Mouse (Mus musculus): ENCODE data around the gene Gm10643. TPM values are rescaled to one million over a fixed set of nuclear protein-coding genes. Genes with fewer than 3 reads are reported as not detected.
A peak's percentile ranks its signal among the peaks of the same experiment; 100 is the strongest.

Gene Gm10643
- polyA plus RNA-seq, 1 experiment from 2014 or later: 3.1 TPM

DNA sequence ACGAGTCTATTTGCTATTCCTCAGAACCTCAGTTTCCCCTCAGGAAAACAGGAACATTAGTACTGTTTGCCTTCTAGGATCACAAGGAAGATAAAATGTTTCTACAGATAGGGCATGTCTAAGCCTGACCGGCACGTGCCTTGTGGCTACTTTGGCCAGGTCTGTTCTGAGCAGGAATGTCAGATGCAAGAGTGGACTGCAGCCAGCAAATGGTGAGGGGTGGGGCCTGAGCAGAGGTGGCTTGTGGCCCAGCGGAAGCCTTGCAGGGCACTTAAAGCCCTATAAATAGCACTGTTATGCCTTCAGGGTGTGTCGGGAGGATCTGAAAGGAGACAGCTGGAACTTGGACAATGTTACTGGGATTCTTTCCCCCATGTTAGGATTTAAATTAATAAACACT lies 41.9 kb downstream of the Gm10643 start:
- H3K27me3 ChIP-seq: no peaks in the 10 kb centered on the region
- ATAC-seq: peak; percentile 31
- DNase-seq (ENCODE audit: low read depth, low spot score): no peak
- TF ChIP-seq CTCF (IDR thresholded peaks at IDR 0.05): no peak
- in situ Hi-C loops (cut with MboI; ENCODE audit: low pct_unique_long_range_greater_than_20kb): loop anchor here (25.0 kb wide), 1 partner anchor 639 kb away; the partner anchor contains the start of gene Ier2
- POLR2A ChIA-PET: interaction anchor here (0.5 to 0.8 kb wide), 3 partner anchors 14 to 59 kb away, joined by 3 read pairs; no protein-coding TSS in a partner anchor
- CTCF ChIA-PET: interaction anchor here (1.1 kb wide), 1 partner anchor 15 kb away, joined by 6 read pairs; no protein-coding TSS in a partner anchor

- in situ Hi-C loops (cut with MboI; ENCODE audit: low pct_unique_long_range_greater_than_20kb): loop anchor here (25.0 kb wide), 1 partner anchor 641 kb away; the partner anchor contains the start of gene Ier2
- TF ChIP-seq CTCF (IDR thresholded peaks at IDR 0.05): no peak
- ATAC-seq: peak; percentile 69
- CTCF ChIA-PET: no interaction called here
- POLR2A ChIA-PET: interaction anchor here (1.2 to 1.6 kb wide), 2 partner anchors 10 to 17 kb away, joined by 3 to 8 read pairs; partner anchors contain the start of gene 2210011C24Rik
- H3K27me3 ChIP-seq: no peaks in the 10 kb centered on the region
- no peak for DNase-seq (ENCODE audit: low read depth, low spot score)
These were observed 43.4 kb downstream of the Gm10643 start for GRCm38 (mm10) chr8:84021569-84021968.

- ChIA-PET POLR2A (interaction anchor here (1.2 to 1.6 kb wide), 2 partner anchors 10 to 17 kb away, joined by 3 to 8 read pairs; partner anchors contain the start of gene 2210011C24Rik), CTCF (interaction anchor here (0.7 kb wide), 1 partner anchor 11 kb away, joined by 3 read pairs; no protein-coding TSS in a partner anchor)
- TF ChIP-seq CTCF (IDR thresholded peaks at IDR 0.05): no peak
- in situ Hi-C loops (cut with MboI; ENCODE audit: low pct_unique_long_range_greater_than_20kb): loop anchor here (25.0 kb wide), 1 partner anchor 641 kb away; the partner anchor contains the start of gene Ier2
- no peak for DNase-seq (ENCODE audit: low read depth, low spot score)
- ATAC-seq: peak; percentile 68
- no peaks in the 10 kb centered on the region for H3K27me3 ChIP-seq
These were observed 43.8 kb downstream of the Gm10643 start, which contains the start of gene Palm3 for GRCm38 (mm10) chr8:84021096-84021495. Gene Palm3 (plus strand): TSS chr8:84021471.

- no peak for DNase-seq (ENCODE audit: low read depth, low spot score)
- no peak for TF ChIP-seq CTCF (IDR thresholded peaks at IDR 0.05)
- ATAC-seq: no peak
- ChIA-PET CTCF (interaction anchor here (1.1 kb wide), 1 partner anchor 9 kb away, joined by 4 read pairs; no protein-coding TSS in a partner anchor), POLR2A (interaction anchor here (0.7 kb wide), 1 partner anchor 203 kb away, joined by 4 read pairs; no protein-coding TSS in a partner anchor)
- H3K27me3 ChIP-seq: no peaks in the 10 kb centered on the region
- in situ Hi-C loops (cut with MboI; ENCODE audit: low pct_unique_long_range_greater_than_20kb): loop anchor here (25.0 kb wide), 1 partner anchor 643 kb away; the partner anchor contains the start of gene Ier2
These were observed 45.2 kb downstream of the Gm10643 start for GRCm38 (mm10) chr8:84019738-84020137.

DNA sequence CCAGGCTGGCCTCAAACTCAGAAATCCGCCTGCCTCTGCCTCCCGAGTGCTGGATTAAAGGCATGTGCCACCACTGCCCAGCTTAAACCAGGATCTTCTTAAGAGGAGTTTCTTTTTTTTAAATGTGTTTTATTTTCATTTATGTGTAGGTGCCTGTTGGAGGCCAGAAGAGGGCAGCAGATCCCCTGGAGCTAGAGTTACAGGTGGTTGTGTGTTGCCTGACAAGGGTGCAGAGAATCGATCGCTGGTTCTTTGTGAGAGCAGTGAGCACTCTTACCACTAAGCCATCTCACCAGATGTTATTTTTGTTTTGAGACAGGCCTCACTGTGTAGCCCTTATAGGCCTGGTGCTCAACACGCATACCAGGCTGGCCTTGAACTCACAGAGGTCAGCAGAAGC lies 49.1 kb downstream of the Gm10643 start:
- CTCF ChIA-PET: no interaction called here
- POLR2A ChIA-PET: no interaction called here
- no peaks in the 10 kb centered on the region for H3K27me3 ChIP-seq
- no peak for TF ChIP-seq CTCF (IDR thresholded peaks at IDR 0.05)
- in situ Hi-C loops (cut with MboI; ENCODE audit: low pct_unique_long_range_greater_than_20kb): loop anchor here (25.0 kb wide), 1 partner anchor 646 kb away; the partner anchor contains the start of gene Ier2
- ATAC-seq (no peak), DNase-seq (ENCODE audit: low read depth, low spot score) (no peak)

Other genes starting within 250 kb of the Gm10643 start
- gene Adgrl1, start 165.0 kb downstream of the Gm10643 start, polyA plus RNA-seq (2021): 51.2 TPM
- gene Gm10644, start 109.9 kb downstream of the Gm10643 start, polyA plus RNA-seq (2021): 0.82 TPM
- gene Asf1b, start 109.6 kb downstream of the Gm10643 start, polyA plus RNA-seq (2021): 24.1 TPM
- gene Prkaca, start 92.1 kb downstream of the Gm10643 start, polyA plus RNA-seq (2021): 102 TPM
- gene Samd1, start 67.5 kb downstream of the Gm10643 start, polyA plus RNA-seq (2021): 42.5 TPM
- gene 1700067K01Rik, start 63.6 kb downstream of the Gm10643 start, polyA plus RNA-seq (2021): 1.3 TPM
- 4.9 TPM for gene 2210011C24Rik, start 53.0 kb downstream of the Gm10643 start, polyA plus RNA-seq (2021)
- gene Palm3, start 43.7 kb downstream of the Gm10643 start, polyA plus RNA-seq (2021): 48.0 TPM
- gene Il27ra, start 22.5 kb downstream of the Gm10643 start, polyA plus RNA-seq (2021): 0.18 TPM
- gene Rln3, start 20.1 kb downstream of the Gm10643 start, polyA plus RNA-seq (2021): not detected
- gene Rfx1, start 1.7 kb upstream of the Gm10643 start, polyA plus RNA-seq (2021): 14.2 TPM
- 30.1 TPM for gene Dcaf15, start 39.6 kb upstream of the Gm10643 start, polyA plus RNA-seq (2021)
- gene Podnl1, start 60.9 kb upstream of the Gm10643 start, polyA plus RNA-seq (2021): 4.9 TPM
- gene Cc2d1a, start 82.8 kb upstream of the Gm10643 start, polyA plus RNA-seq (2021): 54.7 TPM
- 3.9 TPM for gene 4930432K21Rik, start 82.9 kb upstream of the Gm10643 start, polyA plus RNA-seq (2021)
- gene Nanos3, start 120.1 kb upstream of the Gm10643 start, polyA plus RNA-seq (2021): 0.81 TPM
- 22.4 TPM for gene Zswim4, start 171.9 kb upstream of the Gm10643 start, polyA plus RNA-seq (2021)
- 227 TPM for gene D8Ertd738e, start 184.6 kb upstream of the Gm10643 start, polyA plus RNA-seq (2021)
- 49.0 TPM for gene Mri1, start 192.2 kb upstream of the Gm10643 start, polyA plus RNA-seq (2021)
- gene Ccdc130, start 205.2 kb upstream of the Gm10643 start, polyA plus RNA-seq (2021): 21.3 TPM